Mouse (Mus musculus) stomach, postnatal 0 days (tissue): Measurements from ENCODE around the gene Dnah8.

Source experiments
- CTCF ChIP-seq: IDR thresholded peaks from 2 replicates; pipeline ENCODE4 v1.5.1; 2016; ENCODE audit warnings: antibody characterized with exemption, low read depth, mild to moderate bottlenecking, moderate library complexity
- EP300 ChIP-seq: optimal IDR thresholded peaks from 2 replicates; pipeline ENCODE3; 2016; ENCODE audit warnings: antibody characterized with exemption

DNA sequence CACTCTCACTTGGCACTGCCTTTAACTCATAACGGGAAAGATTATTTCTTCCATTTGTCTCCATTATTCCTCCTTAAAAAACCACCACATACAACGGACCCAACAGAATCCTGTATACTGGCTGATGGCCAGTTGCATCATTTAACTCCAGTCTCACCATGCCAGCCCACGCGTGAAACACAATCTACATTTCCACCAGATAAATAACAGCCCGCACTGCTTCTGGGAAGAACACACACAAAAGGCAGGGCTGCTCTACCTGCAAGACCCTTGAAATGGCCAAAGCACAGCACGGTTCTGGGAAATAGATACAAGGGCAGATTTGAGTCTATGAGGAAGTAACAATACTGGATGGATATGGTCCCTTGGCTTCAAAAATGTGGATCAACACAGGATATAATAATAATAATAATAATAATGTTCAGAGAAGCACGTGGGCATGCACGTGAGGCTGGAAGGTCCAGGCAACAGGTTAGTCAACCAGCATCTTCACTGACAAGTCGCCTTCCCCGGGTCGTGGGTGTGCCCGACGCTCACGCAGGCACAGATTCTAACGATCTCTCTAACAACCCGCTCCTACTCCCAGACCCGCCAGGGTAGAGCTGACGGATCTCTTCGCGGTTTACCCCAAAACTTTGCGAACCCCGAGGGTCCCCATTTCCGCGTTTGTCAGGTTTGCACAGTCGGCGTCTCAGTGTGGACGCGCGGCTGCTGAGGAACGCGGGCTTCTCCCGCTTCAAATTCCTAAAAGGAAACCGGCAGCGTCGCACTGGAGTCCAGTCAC lies 48.8 kb upstream of the Dnah8 start:
- TF ChIP-seq CTCF (no peak), EP300 (no peak)
